Mouse (Mus musculus) kidney, embryonic 16.5 days (tissue): ENCODE measurements at regions not wholly inside any gene's neighbourhood (a gene's known extent, or its start where the extent isn't known, plus 50 kb on each side); places are given as distances from the start of the nearest gene placed in this dataset.

Source experiments
- ATAC-seq: fragments of 200-750 bp; cut with Nextera tagmentation; 2 replicates; pipeline ENCODE4 v1.8.0; 2017; ENCODE audit warnings: moderate TSS enrichment; ENCODE audit not compliant: low FRiP score, low TSS enrichment
- H3K27ac ChIP-seq: fragments of 300-500 bp; sonication (generic); 2 replicates; pipeline ENCODE4 v1.5.1; 2014; ENCODE audit warnings: low read length
- H3K27me3 ChIP-seq: fragments of 300-500 bp; sonication (generic); 2 replicates; pipeline ENCODE4 v1.6.1; 2014; ENCODE audit warnings: low read length, control low read depth, mixed read lengths; ENCODE audit not compliant: insufficient read depth
- H3K36me3 ChIP-seq: fragments of 300-500 bp; sonication (generic); 2 replicates; pipeline ENCODE4 v1.6.1; 2014; ENCODE audit warnings: low read length, control low read depth, mixed read lengths; ENCODE audit not compliant: insufficient read depth
- H3K4me1 ChIP-seq: fragments of 300-500 bp; sonication (generic); 2 replicates; pipeline ENCODE4 v1.6.1; 2014; ENCODE audit warnings: low read length, control low read depth, mixed read lengths; ENCODE audit not compliant: insufficient read depth
- H3K4me2 ChIP-seq: fragments of 300-500 bp; sonication (generic); replicated peaks from 2 replicates; pipeline ENCODE4 v1.6.1; 2014; ENCODE audit warnings: low read depth, low read length
- H3K4me3 ChIP-seq: fragments of 300-500 bp; sonication (generic); 2 replicates; pipeline ENCODE4 v1.5.1; 2014; ENCODE audit warnings: mild to moderate bottlenecking, low read length
- H3K9ac ChIP-seq: fragments of 300-500 bp; sonication (generic); replicated peaks from 2 replicates; pipeline ENCODE4 v1.6.1; 2014; ENCODE audit warnings: low read length
- H3K9me3 ChIP-seq: fragments of 300-500 bp; sonication (generic); 2 replicates; pipeline ENCODE4 v1.6.1; 2016; ENCODE audit warnings: low read length, control low read depth
- WGBS: fragments of 180-500 bp; shearing (Covaris S2); extraction: QIAGEN DNeasy Blood & Tissue Kit; methylation state at CpG from one replicate; pipeline ENCODE4 v1.1.7; 2014; 5-methylcytosine and 5-hydroxymethylcytosine counted together

GRCm38 (mm10) chr9:69705942-69706341, 54.8 kb downstream of the Foxb1 start:
- ATAC-seq, result no peak
- WGBS, result 31% methylated on average over 8 of the region's 8 CpGs
- no peak overlapping the region for H3K4me3 ChIP-seq

GRCm38 (mm10) chr9:69705071-69705470, 55.7 kb downstream of the Foxb1 start:
- WGBS, result 37% methylated on average over 4 of the region's 4 CpGs
- Histone ChIP-seq H3K9me3 (no peaks in the 10 kb centered on the region), H3K4me3 (no peak overlapping the region), H3K4me1 (peaks cover 8% of the 10 kb centered on the region), H3K27ac (no peak overlapping the region), H3K27me3 (0 out of 2 replicates have a peak, but pooled peaks cover 3% of the 10 kb centered on the region), H3K4me2 (no peak overlapping the region), H3K9ac (no peak overlapping the region), H3K36me3 (no peaks in the 10 kb centered on the region)
- ATAC-seq, result no peak

More at GRCm38 (mm10) chr9:69705942-69706341, 54.8 kb downstream of the Foxb1 start:
- Histone ChIP-seq H3K9ac (no peak overlapping the region), H3K36me3 (no peaks in the 10 kb centered on the region), H3K4me2 (no peak overlapping the region), H3K27me3 (0 out of 2 replicates have a peak, but pooled peaks cover 3% of the 10 kb centered on the region), H3K27ac (no peak overlapping the region), H3K9me3 (no peaks in the 10 kb centered on the region), H3K4me1 (peaks cover 8% of the 10 kb centered on the region)

- Histone ChIP-seq H3K27ac (no peak overlapping the region), H3K27me3 (0 out of 2 replicates have a peak, but pooled peaks cover 3% of the 10 kb centered on the region), H3K4me2 (no peak overlapping the region), H3K9ac (no peak overlapping the region), H3K4me3 (no peak overlapping the region), H3K36me3 (no peaks in the 10 kb centered on the region), H3K4me1 (peaks cover 8% of the 10 kb centered on the region), H3K9me3 (no peaks in the 10 kb centered on the region)
- whole genome bisulfite sequencing, result 68% methylated on average over 7 of the region's 7 CpGs
- no peak for ATAC-seq
Observed at GRCm38 (mm10) chr9:69703731-69704130, 57.0 kb downstream of the Foxb1 start.

GRCm38 (mm10) chr9:69702156-69702928, 58.4 kb downstream of the Foxb1 start:
- Histone ChIP-seq H3K4me1 (peaks cover 8% of the 10 kb centered on the region), H3K27me3 (0 out of 2 replicates have a peak, but pooled peaks cover 3% of the 10 kb centered on the region), H3K27ac (no peak overlapping the region), H3K9ac (no peak overlapping the region), H3K36me3 (no peaks in the 10 kb centered on the region), H3K4me2 (no peak overlapping the region), H3K9me3 (no peaks in the 10 kb centered on the region), H3K4me3 (no peak overlapping the region)
- no peak for ATAC-seq
- 83% methylated on average over 8 of the region's 8 CpGs for WGBS

- ATAC-seq, result no peak
- Histone ChIP-seq H3K36me3 (no peaks in the 10 kb centered on the region), H3K9me3 (no peaks in the 10 kb centered on the region), H3K27me3 (no peaks in the 10 kb centered on the region), H3K4me2 (no peak overlapping the region), H3K4me1 (peaks cover 8% of the 10 kb centered on the region), H3K27ac (no peak overlapping the region), H3K4me3 (no peak overlapping the region), H3K9ac (no peak overlapping the region)
- WGBS, result 76% methylated on average over 9 of the region's 9 CpGs
Observed at GRCm38 (mm10) chr9:69700696-69701095, 60.0 kb downstream of the Foxb1 start.

GRCm38 (mm10) chr9:69691756-69692155, 69.0 kb downstream of the Foxb1 start:
- no peak overlapping the region for H3K27ac ChIP-seq
- H3K36me3 ChIP-seq, result no peaks in the 10 kb centered on the region
- H3K4me3 ChIP-seq, result no peak overlapping the region
- peaks cover 4% of the 10 kb centered on the region; the same call in 1 of the 2 replicates for H3K4me1 ChIP-seq
- H3K27me3 ChIP-seq, result peaks cover 20% of the 10 kb centered on the region
- no peaks in the 10 kb centered on the region for H3K9me3 ChIP-seq
- no peak overlapping the region for H3K9ac ChIP-seq
- no peak for ATAC-seq
- WGBS, result 77% methylated on average over 3 of the region's 3 CpGs
- H3K4me2 ChIP-seq, result no peak overlapping the region

- H3K27ac ChIP-seq, result no peak overlapping the region
- peaks cover 21% of the 10 kb centered on the region for H3K27me3 ChIP-seq
- peaks cover 4% of the 10 kb centered on the region; the same call in 1 of the 2 replicates for H3K4me1 ChIP-seq
- ATAC-seq, result no peak
- H3K4me3 ChIP-seq, result no peak overlapping the region
- WGBS, result 16% methylated on average over 12 of the region's 12 CpGs
- no peak overlapping the region for H3K4me2 ChIP-seq
- no peaks in the 10 kb centered on the region for H3K9me3 ChIP-seq
- no peak overlapping the region for H3K9ac ChIP-seq
- H3K36me3 ChIP-seq, result no peaks in the 10 kb centered on the region
Observed at GRCm38 (mm10) chr9:69687349-69688123, 73.2 kb downstream of the Foxb1 start.

- H3K9me3 ChIP-seq, result no peaks in the 10 kb centered on the region
- 62% methylated on average over 4 of the region's 4 CpGs for WGBS
- no peak overlapping the region for H3K9ac ChIP-seq
- peaks cover 9% of the 10 kb centered on the region; the same call in 1 of the 2 replicates for H3K4me1 ChIP-seq
- H3K36me3 ChIP-seq, result no peaks in the 10 kb centered on the region
- H3K4me2 ChIP-seq, result no peak overlapping the region
- peaks cover 21% of the 10 kb centered on the region for H3K27me3 ChIP-seq
- H3K27ac ChIP-seq, result no peak overlapping the region
- H3K4me3 ChIP-seq, result no peak overlapping the region
- ATAC-seq, result no peak
Observed at GRCm38 (mm10) chr9:69686766-69687165, 74.0 kb downstream of the Foxb1 start.

- no peak overlapping the region for H3K27ac ChIP-seq
- peaks cover 21% of the 10 kb centered on the region for H3K27me3 ChIP-seq
- 40% methylated on average over 4 of the region's 4 CpGs for WGBS
- H3K4me2 ChIP-seq, result no peak overlapping the region
- ATAC-seq, result no peak
- no peaks in the 10 kb centered on the region for H3K9me3 ChIP-seq
- H3K4me1 ChIP-seq, result peaks cover 14% of the 10 kb centered on the region; the same call in 1 of the 2 replicates
- H3K36me3 ChIP-seq, result no peaks in the 10 kb centered on the region
- H3K9ac ChIP-seq, result no peak overlapping the region
- no peak overlapping the region for H3K4me3 ChIP-seq
Observed at GRCm38 (mm10) chr9:69685630-69686029, 75.1 kb downstream of the Foxb1 start.
